Mouse (Mus musculus) embryonic facial prominence, embryonic 10.5 days (tissue): ENCODE data around the gene Ikzf3. TPM values are rescaled to one million over a fixed set of nuclear protein-coding genes. Genes with fewer than 3 reads are reported as not detected.

Experiments used
- DNase-seq: peaks from one replicate; pipeline ENCODE4 v3.0.0-alpha.2; 2017; ENCODE audit warnings: low spot score
- H3K27ac ChIP-seq: fragments of 300-500 bp; sonication (generic); replicated peaks from 2 replicates; pipeline ENCODE4 v1.5.1; 2016; ENCODE audit warnings: mild to moderate bottlenecking
- H3K27me3 ChIP-seq: fragments of 300-500 bp; sonication (generic); replicated peaks from 2 replicates; pipeline ENCODE4 v1.6.1; 2016; ENCODE audit warnings: low read depth, mild to moderate bottlenecking; ENCODE audit not compliant: poor library complexity, severe bottlenecking
- H3K36me3 ChIP-seq: fragments of 300-500 bp; sonication (generic); replicated peaks from 2 replicates; pipeline ENCODE4 v1.6.1; 2016; ENCODE audit warnings: mild to moderate bottlenecking, moderate library complexity
- H3K4me1 ChIP-seq: fragments of 300-500 bp; sonication (generic); 2 replicates; pipeline ENCODE4 v1.6.1; 2016
- H3K4me3 ChIP-seq: fragments of 300-500 bp; sonication (generic); 2 replicates; pipeline ENCODE4 v1.5.1; 2016; ENCODE audit warnings: mild to moderate bottlenecking, moderate library complexity
- H3K9me3 ChIP-seq: fragments of 300-500 bp; sonication (generic); 2 replicates; pipeline ENCODE4 v1.6.1; 2016; ENCODE audit warnings: mild to moderate bottlenecking
- WGBS: fragments of 180-500 bp; shearing (Covaris S2); methylation state at CpG from one replicate; pipeline ENCODE4 v1.1.7; 2016; 5-methylcytosine and 5-hydroxymethylcytosine counted together
- polyA plus RNA-seq: library from polyadenylated mRNA; unstranded; fragments of >200 nt; fragmentation: Nextera tagmentation; extraction: Ambion mirVana; gene quantifications from 2 replicates; pipeline ENCODE4 v1.2.1, GENCODE M21; 2016

The Ikzf3 gene
- polyA plus RNA-seq, 1 experiment from 2014 or later: 0.05 TPM

DNA sequence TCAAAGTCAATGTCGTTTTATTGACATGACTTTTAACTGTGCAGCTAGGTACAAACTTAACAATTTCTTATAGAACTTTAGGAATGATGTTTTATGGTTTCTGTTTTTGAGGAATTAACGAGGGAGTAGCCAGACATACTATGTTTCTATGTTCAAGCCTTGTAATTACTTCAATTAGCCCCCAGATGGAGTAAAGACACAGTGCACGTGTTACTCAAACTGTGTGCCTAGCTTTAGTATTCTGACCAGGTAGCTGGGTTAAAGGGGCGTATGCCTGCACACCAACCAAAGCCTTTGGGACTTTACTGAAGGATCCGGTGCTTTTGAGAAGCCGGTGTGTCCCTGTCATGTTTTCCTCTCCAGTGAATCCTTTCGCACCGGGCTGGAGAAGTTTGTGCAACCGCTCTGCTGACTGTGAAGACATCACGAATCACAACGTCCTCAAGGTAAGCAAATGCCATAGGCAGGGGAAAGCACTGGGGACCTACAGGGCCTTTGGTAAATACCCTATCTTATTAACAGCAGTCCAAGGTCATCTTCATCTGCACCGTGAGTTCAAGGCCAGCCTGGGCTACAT, 9.4 kb upstream of the Ikzf3 start:
- no peak overlapping the region for H3K4me3 ChIP-seq
- no peak for DNase-seq
- 68% methylated on average over 12 of the region's 12 CpGs for WGBS
- H3K9me3 ChIP-seq: no peaks in the 10 kb centered on the region
- H3K4me1 ChIP-seq: peaks cover 13% of the 10 kb centered on the region
- no peak overlapping the region for H3K27ac ChIP-seq
- no peaks in the 10 kb centered on the region for H3K36me3 ChIP-seq
- H3K27me3 ChIP-seq: peaks cover 12% of the 10 kb centered on the region

DNA sequence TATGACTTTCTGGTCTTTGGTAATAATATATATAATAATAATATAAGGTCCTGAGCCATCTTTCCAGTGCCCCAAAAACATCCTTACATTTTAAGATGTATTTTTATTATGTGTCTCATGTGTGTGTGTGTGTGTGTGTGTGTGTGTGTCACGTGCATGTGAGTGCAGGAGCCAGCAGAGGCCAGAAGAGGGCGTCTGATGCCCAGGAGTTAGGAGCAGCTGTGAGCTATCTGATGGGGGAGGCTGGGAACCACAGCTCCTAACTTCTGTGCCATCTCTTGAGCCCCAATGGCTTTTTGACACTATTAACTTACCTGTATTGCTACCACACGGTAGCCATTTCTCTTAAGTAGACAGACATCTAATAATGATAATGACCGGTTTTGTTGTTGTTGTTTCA, 8.1 kb upstream of the Ikzf3 start:
- Histone ChIP-seq H3K4me1 (peaks cover 13% of the 10 kb centered on the region; the same call in 1 of the 2 replicates), H3K27ac (no peak overlapping the region), H3K9me3 (no peaks in the 10 kb centered on the region), H3K4me3 (no peak overlapping the region), H3K27me3 (peaks cover 17% of the 10 kb centered on the region), H3K36me3 (no peaks in the 10 kb centered on the region)
- WGBS: 93% methylated on average over 4 of the region's 4 CpGs
- no peak for DNase-seq

DNA sequence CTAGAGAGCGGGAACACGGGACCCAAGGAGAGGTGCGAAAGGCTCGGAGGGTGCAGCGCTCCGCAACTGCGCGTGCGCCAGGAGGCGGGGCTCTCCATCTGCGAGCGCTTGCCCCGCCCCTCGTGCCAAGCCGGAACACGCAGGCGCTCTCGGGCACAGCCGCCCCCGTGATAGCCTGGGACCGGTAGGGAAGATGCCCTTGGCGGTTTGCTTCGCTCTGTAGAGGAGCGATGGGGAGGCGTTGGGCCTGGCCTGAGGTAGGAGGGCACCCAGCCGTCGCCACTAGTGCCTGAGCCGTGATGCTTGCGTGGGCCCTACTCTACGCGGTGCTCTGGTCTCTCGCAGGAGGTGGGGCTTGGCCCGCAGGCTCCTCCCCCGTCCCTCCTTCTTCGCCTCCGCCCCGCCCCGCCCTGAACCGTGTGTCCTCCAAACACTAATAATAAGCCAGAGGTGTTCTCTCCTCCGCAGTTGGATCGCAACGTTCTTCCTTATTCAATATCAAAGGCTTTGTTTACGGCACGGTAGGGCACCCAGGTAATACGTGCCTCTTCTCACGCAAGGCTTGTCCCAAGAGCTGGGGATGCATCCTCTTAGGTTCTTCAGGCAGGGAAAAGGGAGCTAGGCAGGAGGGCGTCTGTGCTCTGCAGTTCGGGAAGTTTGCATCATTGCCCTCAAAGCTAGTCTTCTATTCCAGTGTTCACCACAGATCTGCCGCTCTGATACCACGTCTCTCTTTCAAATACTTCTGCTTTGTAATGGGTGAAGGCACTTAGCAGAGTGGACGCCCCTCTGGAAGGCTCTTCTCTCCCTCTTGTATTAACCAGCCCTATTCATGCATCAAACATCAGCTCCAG, 5.4 kb upstream of the Ikzf3 start, which contains the start of gene Zpbp2:
Gene Zpbp2 (plus strand): TSS at position 123 of the 854 bp plus-strand sequence.
- Histone ChIP-seq H3K9me3 (no peaks in the 10 kb centered on the region), H3K4me1 (peaks cover 13% of the 10 kb centered on the region; the same call in 1 of the 2 replicates), H3K27ac (peak within 1 kb of the TSS; percentile 90), H3K27me3 (peaks cover 45% of the 10 kb centered on the region), H3K36me3 (no peaks in the 10 kb centered on the region), H3K4me3 (peak within 1 kb of the TSS; percentile 73)
- whole genome bisulfite sequencing: 1% methylated on average over 51 of the region's 51 CpGs
- peak; percentile 95 for DNase-seq

DNA sequence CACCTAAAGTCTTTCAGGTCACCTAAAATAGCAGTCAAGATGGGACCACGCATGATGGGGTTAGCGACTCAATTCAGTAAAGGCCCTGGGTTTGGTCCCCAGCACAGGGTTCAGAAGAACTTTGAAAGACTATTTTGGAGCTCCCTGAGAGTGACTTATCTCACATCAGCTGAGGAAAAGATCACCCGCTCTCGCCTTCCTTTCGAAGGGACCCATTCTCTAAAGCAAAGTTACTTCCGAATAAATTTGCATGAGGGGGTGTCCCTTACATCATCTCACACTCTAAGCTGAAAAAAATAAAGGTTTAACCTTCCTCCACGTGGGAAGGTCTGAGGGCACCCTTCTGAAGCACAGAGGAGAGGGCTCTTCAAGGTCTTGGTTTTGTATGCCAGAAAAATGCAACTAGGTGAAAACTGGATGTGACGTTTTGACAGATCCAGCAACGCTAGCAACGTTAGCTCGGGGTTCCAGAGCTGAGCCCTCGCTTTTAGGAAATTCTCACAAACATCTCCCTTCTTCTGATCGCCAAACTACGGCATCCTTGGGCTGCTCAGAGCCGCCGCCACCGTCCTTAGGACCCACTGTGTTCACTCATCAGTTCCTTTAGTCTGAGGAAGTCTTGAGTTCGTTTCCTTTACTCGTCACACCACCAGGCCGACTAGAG, 4.6 kb upstream of the Ikzf3 start:
- Histone ChIP-seq H3K4me1 (peaks cover 18% of the 10 kb centered on the region), H3K36me3 (no peaks in the 10 kb centered on the region), H3K27me3 (peaks cover 53% of the 10 kb centered on the region), H3K4me3 (peak overlapping the region; percentile 73), H3K9me3 (no peaks in the 10 kb centered on the region), H3K27ac (peak overlapping the region; percentile 90)
- DNase-seq: no peak
- 20% methylated on average over 20 of the region's 20 CpGs for WGBS

DNA sequence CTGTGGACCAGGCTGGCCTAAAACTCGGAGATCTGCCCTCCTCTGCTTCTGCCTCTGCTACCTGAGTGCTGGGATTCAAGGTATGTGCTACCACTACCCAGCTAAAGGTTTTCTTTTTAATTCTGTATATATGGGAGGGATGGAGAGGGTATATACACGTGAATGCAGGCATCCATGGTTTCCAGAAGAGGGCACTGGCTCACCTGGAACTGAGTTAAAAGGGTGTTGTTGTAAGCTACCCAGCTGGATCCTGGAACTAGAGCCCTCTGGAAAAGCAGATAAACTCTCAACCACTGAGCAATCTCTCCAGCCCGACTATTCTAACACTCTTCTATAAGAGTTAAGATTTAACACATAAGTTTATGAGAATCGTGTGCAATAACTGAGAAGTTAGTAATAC, 3.5 kb upstream of the Ikzf3 start:
- H3K27ac ChIP-seq: no peak overlapping the region
- peaks cover 20% of the 10 kb centered on the region for H3K4me1 ChIP-seq
- H3K36me3 ChIP-seq: no peaks in the 10 kb centered on the region
- H3K4me3 ChIP-seq: no peak overlapping the region
- 67% methylated on average over 4 of the region's 4 CpGs for WGBS
- no peaks in the 10 kb centered on the region for H3K9me3 ChIP-seq
- peaks cover 63% of the 10 kb centered on the region for H3K27me3 ChIP-seq
- DNase-seq: no peak

DNA sequence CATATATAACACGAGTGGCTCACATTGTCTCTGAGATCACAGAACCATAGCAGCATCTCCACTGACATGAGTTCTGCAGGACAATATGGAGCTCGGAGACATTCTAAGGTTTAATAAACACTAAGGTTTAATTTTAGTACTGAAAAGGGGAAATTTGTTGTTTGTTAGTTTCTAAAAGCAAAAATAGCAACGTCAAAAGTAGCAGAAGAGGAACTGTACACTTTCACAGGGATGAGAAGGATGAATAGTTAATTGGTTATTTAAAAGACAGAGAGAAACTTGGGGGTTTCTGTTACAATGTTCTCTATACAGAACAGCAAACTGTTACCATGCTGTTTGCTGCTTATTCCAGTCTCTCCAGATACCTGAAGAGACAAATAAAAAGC, 1.5 kb upstream of the Ikzf3 start:
- no peaks in the 10 kb centered on the region for H3K36me3 ChIP-seq
- H3K4me1 ChIP-seq: peaks cover 20% of the 10 kb centered on the region
- DNase-seq: no peak
- H3K4me3 ChIP-seq: no peak overlapping the region
- no peak overlapping the region for H3K27ac ChIP-seq
- WGBS: 56% methylated on average over 3 of the region's 3 CpGs
- H3K27me3 ChIP-seq: peaks cover 84% of the 10 kb centered on the region
- no peaks in the 10 kb centered on the region for H3K9me3 ChIP-seq

DNA sequence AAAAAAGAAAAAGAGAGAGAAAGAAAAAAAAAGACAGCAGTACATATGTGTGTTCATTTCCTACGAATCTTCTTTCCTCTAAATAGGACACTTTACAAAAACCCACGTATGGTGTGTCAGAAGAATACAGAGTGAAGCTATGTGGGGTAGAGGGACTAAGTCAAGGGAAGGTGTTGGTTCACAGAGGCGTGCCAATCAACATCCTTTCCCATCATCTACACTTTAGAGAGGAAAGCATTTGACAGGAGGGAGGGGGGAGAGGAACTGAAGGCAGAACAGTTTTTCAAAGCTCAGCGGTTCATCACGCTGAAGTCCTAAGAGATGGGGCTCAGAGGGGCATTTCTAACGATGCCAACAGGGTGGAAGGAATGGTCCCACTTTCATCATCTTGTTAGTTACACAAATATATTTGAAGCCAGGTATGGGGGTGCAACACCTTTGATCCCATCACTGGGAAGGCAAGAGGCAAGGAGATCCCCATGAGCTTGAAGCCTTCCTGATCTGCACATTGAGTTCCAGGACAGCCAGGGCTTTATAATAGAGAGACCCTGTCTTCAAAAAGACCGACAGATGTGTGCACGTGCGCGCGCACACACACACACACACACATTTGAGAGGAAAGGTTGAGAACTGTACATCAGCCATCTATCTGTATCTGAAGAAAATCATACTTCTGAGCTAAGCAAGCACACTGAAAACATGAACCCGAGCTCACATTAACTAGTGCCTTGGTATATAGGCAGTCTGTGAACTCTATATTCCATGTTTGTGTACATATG, 887 bp upstream of the Ikzf3 start:
- no peaks in the 10 kb centered on the region for H3K36me3 ChIP-seq
- peaks cover 90% of the 10 kb centered on the region for H3K27me3 ChIP-seq
- no peak overlapping the region for H3K27ac ChIP-seq
- DNase-seq: peak; percentile 24
- H3K4me1 ChIP-seq: peaks cover 20% of the 10 kb centered on the region
- 46% methylated on average over 12 of the region's 12 CpGs for WGBS
- H3K9me3 ChIP-seq: no peaks in the 10 kb centered on the region
- H3K4me3 ChIP-seq: no peak overlapping the region

DNA sequence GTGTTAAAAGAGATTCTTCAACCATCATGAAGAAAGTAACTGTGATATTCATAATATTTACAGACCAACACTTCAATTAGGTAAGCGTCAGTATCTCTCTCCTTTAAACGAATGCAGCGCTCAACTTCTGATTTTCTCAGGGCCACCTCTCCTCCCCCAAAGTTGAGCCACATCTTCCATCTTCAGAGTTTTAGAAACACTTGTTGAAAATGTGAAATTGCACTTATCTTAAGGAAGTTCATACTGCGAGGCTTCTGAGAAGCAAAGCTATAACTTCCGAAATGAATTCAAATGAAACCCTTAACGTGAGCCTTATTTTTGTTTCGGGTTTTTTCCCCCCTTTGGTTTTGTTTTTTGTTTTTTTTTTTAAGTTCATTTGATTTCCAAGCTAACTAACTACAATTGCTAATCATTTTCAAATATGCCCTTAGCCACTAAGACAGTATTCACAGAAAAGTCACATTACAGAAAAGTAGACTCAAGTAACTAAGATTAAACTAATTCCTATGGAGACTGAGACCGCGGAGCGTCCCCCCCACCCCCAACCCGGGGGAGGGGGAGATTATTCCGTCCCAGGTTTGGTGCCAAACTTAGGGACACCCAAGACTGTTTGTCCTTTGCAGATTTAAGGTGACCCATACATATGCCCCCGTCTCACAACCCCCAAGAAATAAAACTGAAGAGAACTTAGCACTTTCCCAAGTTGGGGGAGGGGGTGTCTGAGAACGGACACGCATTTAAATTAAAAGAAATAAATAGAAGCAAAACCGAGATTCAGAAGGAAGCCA, 747 bp downstream of the Ikzf3 start:
- Histone ChIP-seq H3K27me3 (peaks cover 92% of the 10 kb centered on the region), H3K36me3 (no peaks in the 10 kb centered on the region), H3K9me3 (no peaks in the 10 kb centered on the region), H3K27ac (no peak overlapping the region), H3K4me1 (peaks cover 8% of the 10 kb centered on the region), H3K4me3 (peak overlapping the region; percentile 60)
- DNase-seq: peak; percentile 19
- 3% methylated on average over 16 of the region's 16 CpGs for WGBS

DNA sequence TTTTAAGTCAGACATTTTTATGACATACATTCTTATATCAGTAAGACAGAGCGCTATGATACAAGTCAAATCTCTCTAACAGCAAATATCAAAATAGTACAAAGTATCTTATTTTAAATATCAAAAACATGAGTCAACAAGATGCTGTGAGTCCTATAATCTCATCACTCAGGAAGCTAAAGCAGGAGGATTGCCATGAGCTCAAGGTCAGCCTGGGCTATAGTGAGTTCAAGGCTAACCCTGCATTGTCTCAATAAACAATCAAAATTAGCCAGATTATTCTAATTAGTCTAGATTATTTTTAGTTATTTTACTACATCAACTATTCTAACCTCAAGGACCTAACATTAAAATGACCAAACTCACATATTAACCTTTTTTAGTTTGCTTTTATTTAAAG, 2.4 kb downstream of the Ikzf3 start:
- Histone ChIP-seq H3K9me3 (0 out of 2 replicates have a peak, but pooled peaks cover 3% of the 10 kb centered on the region), H3K27ac (no peak overlapping the region), H3K27me3 (peaks cover 75% of the 10 kb centered on the region), H3K4me1 (peaks cover 8% of the 10 kb centered on the region), H3K36me3 (no peaks in the 10 kb centered on the region), H3K4me3 (no peak overlapping the region)
- DNase-seq: no peak
- WGBS: 89% methylated on average over 1 of the region's 1 CpGs

DNA sequence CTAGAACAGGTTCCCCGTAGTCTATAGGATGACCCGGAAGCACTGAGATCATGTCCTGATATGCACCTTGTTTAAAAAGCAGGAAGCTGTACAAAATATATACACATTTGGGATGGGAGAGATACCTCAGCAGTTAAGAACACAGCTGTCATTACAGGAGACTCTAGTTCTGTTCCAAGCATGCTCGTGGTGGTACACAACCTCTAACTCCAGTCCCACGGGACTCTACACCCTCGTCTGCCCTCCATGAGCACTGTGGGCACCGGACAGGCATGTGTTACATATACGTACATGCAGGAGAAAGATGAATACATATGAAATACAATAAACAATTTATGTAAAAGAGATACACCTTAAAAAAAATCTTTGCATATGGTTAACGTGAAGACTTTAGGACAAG, 3.3 kb downstream of the Ikzf3 start:
- Histone ChIP-seq H3K4me1 (peaks cover 8% of the 10 kb centered on the region), H3K4me3 (no peak overlapping the region), H3K27ac (no peak overlapping the region), H3K9me3 (0 out of 2 replicates have a peak, but pooled peaks cover 3% of the 10 kb centered on the region), H3K27me3 (peaks cover 67% of the 10 kb centered on the region), H3K36me3 (no peaks in the 10 kb centered on the region)
- no peak for DNase-seq
- WGBS: 76% methylated on average over 8 of the region's 8 CpGs

DNA sequence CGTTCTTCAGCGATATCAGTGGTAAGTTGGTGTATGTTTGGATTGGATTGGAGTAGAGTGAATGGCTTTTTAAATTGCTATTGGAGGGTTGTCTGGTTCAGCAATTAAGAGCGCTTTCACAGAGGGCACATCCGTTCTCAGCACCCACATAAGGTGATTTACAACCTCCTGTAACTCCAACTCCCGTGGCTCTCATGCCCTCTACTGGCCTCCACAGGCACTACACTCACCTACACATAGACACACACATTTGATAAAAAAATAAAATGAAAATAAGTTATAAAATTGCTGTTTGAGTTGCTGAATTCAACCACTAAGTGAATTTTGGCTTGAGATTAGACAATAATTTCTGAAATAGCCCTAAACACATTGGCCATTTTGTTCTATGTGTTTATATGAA, 5.5 kb downstream of the Ikzf3 start:
- Histone ChIP-seq H3K27ac (no peak overlapping the region), H3K36me3 (no peaks in the 10 kb centered on the region), H3K4me1 (peaks cover 1% of the 10 kb centered on the region), H3K27me3 (peaks cover 45% of the 10 kb centered on the region), H3K9me3 (0 out of 2 replicates have a peak, but pooled peaks cover 3% of the 10 kb centered on the region), H3K4me3 (no peak overlapping the region)
- 84% methylated on average over 5 of the region's 5 CpGs for WGBS
- no peak for DNase-seq
